Mouse (Mus musculus) adrenal gland, postnatal 4 days (tissue): ENCODE results near the gene Vmn1r20. TPM values are rescaled to one million over a fixed set of nuclear protein-coding genes. Genes with fewer than 3 reads are reported as not detected.
"Not testable (repeated sequence)": the region's sequence is repeated elsewhere in the genome, so short reads cannot be mapped to it uniquely, and the experiment has no call there.

Experiments used
- DNase-seq, 2 experiments: peaks; one replicate each; pipeline ENCODE4 v3.0.0; 2021 to 2022; ENCODE audit warnings: low spot score in 2 of 2, mixed read lengths in 2 of 2
- long read RNA-seq, 2 experiments: library from polyadenylated mRNA; stranded (forward); transcript quantifications; one replicate each; pipeline ENCODE4 v2.0.0; 2021
- total RNA-seq, 2 experiments: library from RNA; stranded (reverse); gene quantifications; 2 replicates each; pipeline ENCODE4 v1.2.3; 2021

Gene Vmn1r20
- total RNA-seq: not detected
- long read RNA-seq, experiment 1: 0 reads
- long read RNA-seq, experiment 2: 0 reads

- no peak for DNase-seq
These were observed at the start of gene Vmn1r20 for GRCm38 (mm10) chr6:57428630-57429029. Gene Vmn1r20, plus strand, starts transcription at chr6:57428930.

GRCm38 (mm10) chr6:57395683-57396082 is 33.0 kb upstream of the Vmn1r20 start, which contains the start of gene Vmn1r18:
Gene Vmn1r18, minus strand, starts transcription at chr6:57395783.
- no peak for DNase-seq

GRCm38 (mm10) chr6:57403480-57403879 is 25.2 kb upstream of the Vmn1r20 start, which contains the start of gene Vmn1r19:
Gene Vmn1r19, plus strand, starts transcription at chr6:57403780.
- DNase-seq: not testable (repeated sequence)

GRCm38 (mm10) chr6:57431196-57431595 is 2.5 kb downstream of the Vmn1r20 start:
- DNase-seq: no peak

GRCm38 (mm10) chr6:57468161-57468560 is 39.4 kb downstream of the Vmn1r20 start:
- not testable (repeated sequence) for DNase-seq

Other genes with a start within 250 kb of the Vmn1r20 start
- not detected for gene Vmn1r13, start 225.6 kb upstream of the Vmn1r20 start, total RNA-seq
- gene Vmn1r14, start 197.2 kb upstream of the Vmn1r20 start, total RNA-seq: not detected
- gene Vmn1r15, start 171.0 kb upstream of the Vmn1r20 start, total RNA-seq: not detected
- gene Vmn1r16, start 99.4 kb upstream of the Vmn1r20 start, total RNA-seq: not detected
- gene Vmn1r17, start 65.2 kb upstream of the Vmn1r20 start, total RNA-seq: not detected
- gene Vmn1r18, start 33.1 kb upstream of the Vmn1r20 start, total RNA-seq: not detected
- not detected for gene Vmn1r19, start 25.1 kb upstream of the Vmn1r20 start, total RNA-seq
- gene Ppm1k, start 106.5 kb downstream of the Vmn1r20 start, total RNA-seq: 10 to 100 TPM; 31.1 to 42.3 TPM
- 10 to 100 TPM; 11.6 to 16.5 TPM for gene Herc6, start 152.1 kb downstream of the Vmn1r20 start, total RNA-seq